Mouse (Mus musculus): ENCODE data around the gene Itpr2. TPM values are rescaled to one million over a fixed set of nuclear protein-coding genes. Genes with fewer than 3 reads are reported as not detected.

The Itpr2 gene
- polyA plus RNA-seq, 1 experiment from 2014 or later: 5.3 TPM

- ATAC-seq (replicated peaks; ENCODE audit: low FRiP score) (no peak), DNase-seq (ENCODE audit: low spot score) (no peak)
Observed at GRCm38 (mm10) chr6:146537111-146537510, 35.1 kb upstream of the Itpr2 start.

GRCm38 (mm10) chr6:146535501-146535900 is 33.5 kb upstream of the Itpr2 start:
- H3K4me1 ChIP-seq (replicated peaks; ENCODE audit: control insufficient read depth, insufficient read depth, low read length): no peaks in the 10 kb centered on the region; the same call in 1 of the 2 replicates
- no peaks in the 10 kb centered on the region for H3K36me3 ChIP-seq (ENCODE audit: control insufficient read depth, insufficient read depth, low read length)
- WGBS: 88% methylated on average over 5 of the region's 5 CpGs
- no peak overlapping the region for H3K4me2 ChIP-seq
- H3K27me3 ChIP-seq (replicated peaks; ENCODE audit: control insufficient read depth, insufficient read depth, low read length): no peaks in the 10 kb centered on the region
- H3K9ac ChIP-seq (ENCODE audit: low read depth, low read length): no peak overlapping the region
- DNase-seq (ENCODE audit: low spot score) (no peak), ATAC-seq (replicated peaks; ENCODE audit: low FRiP score) (no peak)
- no peak overlapping the region for H3K4me3 ChIP-seq (ENCODE audit: low read depth, low read length)
- no peaks in the 10 kb centered on the region; the same call in 1 of the 2 replicates for H3K9me3 ChIP-seq (ENCODE audit: control insufficient read depth, low read length)
- H3K27ac ChIP-seq (ENCODE audit: low read depth, low read length): no peak overlapping the region

More at GRCm38 (mm10) chr6:146537111-146537510, 35.1 kb upstream of the Itpr2 start:
- H3K4me3 ChIP-seq (ENCODE audit: low read depth, low read length): no peak overlapping the region
- WGBS: 69% methylated on average over 4 of the region's 4 CpGs
- no peak overlapping the region for H3K9ac ChIP-seq (ENCODE audit: low read depth, low read length)
- no peak overlapping the region for H3K27ac ChIP-seq (ENCODE audit: low read depth, low read length)
- no peaks in the 10 kb centered on the region for H3K27me3 ChIP-seq (replicated peaks; ENCODE audit: control insufficient read depth, insufficient read depth, low read length)
- no peak overlapping the region for H3K4me2 ChIP-seq
- no peaks in the 10 kb centered on the region for H3K36me3 ChIP-seq (ENCODE audit: control insufficient read depth, insufficient read depth, low read length)
- no peaks in the 10 kb centered on the region; the same call in 1 of the 2 replicates for H3K9me3 ChIP-seq (ENCODE audit: control insufficient read depth, low read length)
- no peaks in the 10 kb centered on the region; the same call in 1 of the 2 replicates for H3K4me1 ChIP-seq (replicated peaks; ENCODE audit: control insufficient read depth, insufficient read depth, low read length)

DNA sequence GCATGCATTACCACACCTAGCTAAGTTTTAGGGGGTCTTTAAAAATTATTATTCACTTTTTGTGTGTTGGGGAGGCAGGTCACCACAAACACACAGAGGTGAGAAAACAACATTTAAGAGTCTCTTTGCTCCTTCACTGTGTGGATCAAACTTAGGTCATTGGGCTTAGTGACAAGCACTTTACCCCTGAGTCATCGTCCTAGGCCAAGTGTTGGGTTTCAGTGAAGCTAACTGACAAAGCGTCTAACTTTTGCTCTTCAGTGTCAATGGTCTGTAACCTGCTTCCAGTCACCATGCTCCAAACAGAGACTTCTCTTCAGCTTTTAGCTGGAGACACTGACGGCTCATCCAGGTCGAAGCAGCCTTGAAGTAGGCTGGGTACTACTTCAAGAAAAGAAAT is 31.1 kb upstream of the Itpr2 start:
- Histone ChIP-seq H3K9me3 (ENCODE audit: control insufficient read depth, low read length) (no peaks in the 10 kb centered on the region; the same call in 1 of the 2 replicates), H3K36me3 (ENCODE audit: control insufficient read depth, insufficient read depth, low read length) (no peaks in the 10 kb centered on the region), H3K4me3 (ENCODE audit: low read depth, low read length) (no peak overlapping the region), H3K27ac (ENCODE audit: low read depth, low read length) (no peak overlapping the region), H3K9ac (ENCODE audit: low read depth, low read length) (no peak overlapping the region), H3K4me2 (no peak overlapping the region), H3K4me1 (replicated peaks; ENCODE audit: control insufficient read depth, insufficient read depth, low read length) (0 out of 2 replicates have a peak, but pooled peaks cover 6% of the 10 kb centered on the region), H3K27me3 (replicated peaks; ENCODE audit: control insufficient read depth, insufficient read depth, low read length) (no peaks in the 10 kb centered on the region)
- DNase-seq (ENCODE audit: low spot score) (no peak), ATAC-seq (replicated peaks; ENCODE audit: low FRiP score) (no peak)
- WGBS: 81% methylated on average over 4 of the region's 4 CpGs

- Histone ChIP-seq H3K36me3 (ENCODE audit: control insufficient read depth, insufficient read depth, low read length) (no peaks in the 10 kb centered on the region), H3K4me2 (no peak overlapping the region), H3K4me1 (replicated peaks; ENCODE audit: control insufficient read depth, insufficient read depth, low read length) (0 out of 2 replicates have a peak, but pooled peaks cover 6% of the 10 kb centered on the region), H3K27me3 (replicated peaks; ENCODE audit: control insufficient read depth, insufficient read depth, low read length) (no peaks in the 10 kb centered on the region), H3K27ac (ENCODE audit: low read depth, low read length) (no peak overlapping the region), H3K4me3 (ENCODE audit: low read depth, low read length) (no peak overlapping the region), H3K9me3 (ENCODE audit: control insufficient read depth, low read length) (no peaks in the 10 kb centered on the region), H3K9ac (ENCODE audit: low read depth, low read length) (no peak overlapping the region)
- WGBS: 37% methylated on average over 5 of the region's 5 CpGs
- ATAC-seq (replicated peaks; ENCODE audit: low FRiP score): peak; percentile 53
- DNase-seq (ENCODE audit: low spot score): no peak
Observed at GRCm38 (mm10) chr6:146530769-146531168, 28.7 kb upstream of the Itpr2 start.

GRCm38 (mm10) chr6:146530363-146530762 is 28.3 kb upstream of the Itpr2 start:
- Histone ChIP-seq H3K27ac (ENCODE audit: low read depth, low read length) (peak overlapping the region; percentile 49; the same call in 1 of the 2 replicates), H3K9ac (ENCODE audit: low read depth, low read length) (no peak overlapping the region), H3K27me3 (replicated peaks; ENCODE audit: control insufficient read depth, insufficient read depth, low read length) (no peaks in the 10 kb centered on the region), H3K9me3 (ENCODE audit: control insufficient read depth, low read length) (no peaks in the 10 kb centered on the region), H3K36me3 (ENCODE audit: control insufficient read depth, insufficient read depth, low read length) (no peaks in the 10 kb centered on the region), H3K4me1 (replicated peaks; ENCODE audit: control insufficient read depth, insufficient read depth, low read length) (0 out of 2 replicates have a peak, but pooled peaks cover 6% of the 10 kb centered on the region), H3K4me3 (ENCODE audit: low read depth, low read length) (no peak overlapping the region), H3K4me2 (no peak overlapping the region)
- ATAC-seq (replicated peaks; ENCODE audit: low FRiP score) (no peak; the same call in 1 of the 2 replicates), DNase-seq (ENCODE audit: low spot score) (no peak)
- WGBS: 47% methylated on average over 7 of the region's 7 CpGs

DNA sequence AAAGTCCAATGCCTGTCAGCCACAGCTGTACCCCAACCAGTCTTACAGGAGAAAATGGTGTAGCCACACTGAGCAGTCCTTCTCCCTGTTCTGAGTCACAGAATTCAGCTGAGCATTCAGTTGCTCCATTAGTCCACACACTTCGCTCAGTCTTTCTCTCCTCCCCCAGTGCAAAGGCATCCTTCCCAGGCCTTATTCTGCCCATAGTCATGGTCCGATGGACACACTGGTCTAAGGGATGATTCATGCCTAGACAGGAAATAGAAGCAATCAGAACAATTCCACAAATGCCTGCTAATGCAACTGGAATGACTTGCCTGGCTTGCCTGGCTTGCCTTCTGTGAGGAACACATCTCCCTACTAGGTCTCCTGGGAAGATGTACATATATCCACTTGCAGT is 25.5 kb upstream of the Itpr2 start:
- Histone ChIP-seq H3K9ac (ENCODE audit: low read depth, low read length) (no peak overlapping the region), H3K27me3 (replicated peaks; ENCODE audit: control insufficient read depth, insufficient read depth, low read length) (no peaks in the 10 kb centered on the region), H3K4me1 (replicated peaks; ENCODE audit: control insufficient read depth, insufficient read depth, low read length) (0 out of 2 replicates have a peak, but pooled peaks cover 6% of the 10 kb centered on the region), H3K36me3 (ENCODE audit: control insufficient read depth, insufficient read depth, low read length) (no peaks in the 10 kb centered on the region), H3K4me2 (no peak overlapping the region), H3K27ac (ENCODE audit: low read depth, low read length) (no peak overlapping the region), H3K4me3 (ENCODE audit: low read depth, low read length) (no peak overlapping the region), H3K9me3 (ENCODE audit: control insufficient read depth, low read length) (no peaks in the 10 kb centered on the region)
- no peak for ATAC-seq (replicated peaks; ENCODE audit: low FRiP score)
- WGBS: 84% methylated on average over 2 of the region's 2 CpGs
- no peak for DNase-seq (ENCODE audit: low spot score)

- H3K36me3 ChIP-seq (ENCODE audit: control insufficient read depth, insufficient read depth, low read length): no peaks in the 10 kb centered on the region
- DNase-seq (ENCODE audit: low spot score) (no peak), ATAC-seq (replicated peaks; ENCODE audit: low FRiP score) (no peak)
- H3K4me3 ChIP-seq (ENCODE audit: low read depth, low read length): no peak overlapping the region
- no peak overlapping the region for H3K27ac ChIP-seq (ENCODE audit: low read depth, low read length)
- 0 out of 2 replicates have a peak, but pooled peaks cover 6% of the 10 kb centered on the region for H3K4me1 ChIP-seq (replicated peaks; ENCODE audit: control insufficient read depth, insufficient read depth, low read length)
- no peak overlapping the region for H3K4me2 ChIP-seq
- no peaks in the 10 kb centered on the region for H3K27me3 ChIP-seq (replicated peaks; ENCODE audit: control insufficient read depth, insufficient read depth, low read length)
- H3K9ac ChIP-seq (ENCODE audit: low read depth, low read length): no peak overlapping the region
- H3K9me3 ChIP-seq (ENCODE audit: control insufficient read depth, low read length): no peaks in the 10 kb centered on the region
- WGBS: 72% methylated on average over 2 of the region's 2 CpGs
Observed at GRCm38 (mm10) chr6:146525500-146525899, 23.5 kb upstream of the Itpr2 start.

DNA sequence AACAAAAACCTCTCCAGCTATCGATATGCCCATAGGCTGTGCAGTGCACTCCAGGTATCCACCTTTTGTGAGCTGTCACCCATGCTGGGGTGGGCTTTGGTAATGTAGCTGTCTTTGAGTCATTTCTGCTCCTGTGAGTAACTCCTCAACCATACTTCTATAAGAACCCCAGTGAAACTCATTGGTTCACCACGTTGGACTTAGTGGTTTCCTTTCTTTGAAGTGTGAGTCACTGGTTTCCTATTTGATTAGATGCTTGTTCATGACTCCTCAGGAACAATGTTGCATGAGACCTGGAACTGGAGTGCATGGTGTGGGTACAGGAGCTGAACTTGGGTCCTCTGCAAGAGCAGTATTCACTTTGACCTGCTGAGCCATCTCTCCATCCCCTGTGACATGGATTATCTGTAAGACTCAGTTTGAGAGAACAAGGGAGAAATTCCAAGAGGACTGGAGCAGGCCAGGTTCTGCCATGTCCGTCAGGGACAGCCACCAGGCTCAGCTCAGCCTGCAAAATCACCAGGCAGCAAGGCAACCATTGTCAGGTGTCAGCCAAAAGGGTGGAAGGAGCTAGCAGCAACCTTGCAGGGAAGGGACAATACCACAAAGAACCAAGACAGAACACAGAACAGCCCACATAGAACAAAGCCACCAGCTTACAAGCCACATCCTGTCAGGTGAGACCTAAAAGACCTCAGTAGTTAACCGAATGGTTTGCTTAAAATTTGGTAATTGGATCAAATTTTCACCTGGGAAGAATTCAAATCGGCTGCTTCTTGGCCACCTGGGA is 19.6 kb upstream of the Itpr2 start:
- DNase-seq (ENCODE audit: low spot score) (no peak), ATAC-seq (replicated peaks; ENCODE audit: low FRiP score) (no peak)
- Histone ChIP-seq H3K9ac (ENCODE audit: low read depth, low read length) (no peak overlapping the region), H3K36me3 (ENCODE audit: control insufficient read depth, insufficient read depth, low read length) (no peaks in the 10 kb centered on the region), H3K4me1 (replicated peaks; ENCODE audit: control insufficient read depth, insufficient read depth, low read length) (no peaks in the 10 kb centered on the region), H3K9me3 (ENCODE audit: control insufficient read depth, low read length) (no peaks in the 10 kb centered on the region), H3K4me2 (no peak overlapping the region), H3K4me3 (ENCODE audit: low read depth, low read length) (no peak overlapping the region), H3K27me3 (replicated peaks; ENCODE audit: control insufficient read depth, insufficient read depth, low read length) (no peaks in the 10 kb centered on the region), H3K27ac (ENCODE audit: low read depth, low read length) (no peak overlapping the region)
- WGBS: 70% methylated on average over 5 of the region's 5 CpGs

DNA sequence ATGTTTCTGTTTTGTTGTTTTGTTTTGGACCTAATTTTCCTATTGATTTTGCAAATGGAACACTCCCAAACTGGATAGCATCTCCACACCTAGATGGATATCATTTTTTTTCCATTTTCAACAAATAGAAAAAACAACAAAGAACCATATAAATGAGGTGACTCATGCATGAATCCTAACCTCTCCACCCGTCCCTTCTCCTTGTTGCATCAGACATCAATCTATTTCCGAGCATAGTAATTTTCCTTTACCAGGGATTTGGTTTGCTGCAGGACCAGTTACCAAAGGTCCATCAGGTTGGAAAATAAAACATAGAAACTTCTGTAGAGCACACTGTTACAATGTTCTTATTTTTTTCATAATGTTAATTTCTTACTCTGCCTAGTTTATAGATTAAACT is 17.0 kb upstream of the Itpr2 start:
- Histone ChIP-seq H3K36me3 (ENCODE audit: control insufficient read depth, insufficient read depth, low read length) (no peaks in the 10 kb centered on the region), H3K4me1 (replicated peaks; ENCODE audit: control insufficient read depth, insufficient read depth, low read length) (0 out of 2 replicates have a peak, but pooled peaks cover 3% of the 10 kb centered on the region), H3K27me3 (replicated peaks; ENCODE audit: control insufficient read depth, insufficient read depth, low read length) (no peaks in the 10 kb centered on the region), H3K4me3 (ENCODE audit: low read depth, low read length) (no peak overlapping the region), H3K27ac (ENCODE audit: low read depth, low read length) (no peak overlapping the region), H3K4me2 (no peak overlapping the region), H3K9me3 (ENCODE audit: control insufficient read depth, low read length) (no peaks in the 10 kb centered on the region), H3K9ac (ENCODE audit: low read depth, low read length) (no peak overlapping the region)
- ATAC-seq (replicated peaks; ENCODE audit: low FRiP score): no peak
- WGBS: 76% methylated on average over 2 of the region's 2 CpGs
- DNase-seq (ENCODE audit: low spot score): no peak
